Mouse (Mus musculus): ENCODE measurements around the gene Sult1e1. TPM values are rescaled to one million over a fixed set of nuclear protein-coding genes. Genes with fewer than 3 reads are reported as not detected.

The Sult1e1 gene
- polyA plus RNA-seq, 1 experiment from 2014 or later: not detected

DNA sequence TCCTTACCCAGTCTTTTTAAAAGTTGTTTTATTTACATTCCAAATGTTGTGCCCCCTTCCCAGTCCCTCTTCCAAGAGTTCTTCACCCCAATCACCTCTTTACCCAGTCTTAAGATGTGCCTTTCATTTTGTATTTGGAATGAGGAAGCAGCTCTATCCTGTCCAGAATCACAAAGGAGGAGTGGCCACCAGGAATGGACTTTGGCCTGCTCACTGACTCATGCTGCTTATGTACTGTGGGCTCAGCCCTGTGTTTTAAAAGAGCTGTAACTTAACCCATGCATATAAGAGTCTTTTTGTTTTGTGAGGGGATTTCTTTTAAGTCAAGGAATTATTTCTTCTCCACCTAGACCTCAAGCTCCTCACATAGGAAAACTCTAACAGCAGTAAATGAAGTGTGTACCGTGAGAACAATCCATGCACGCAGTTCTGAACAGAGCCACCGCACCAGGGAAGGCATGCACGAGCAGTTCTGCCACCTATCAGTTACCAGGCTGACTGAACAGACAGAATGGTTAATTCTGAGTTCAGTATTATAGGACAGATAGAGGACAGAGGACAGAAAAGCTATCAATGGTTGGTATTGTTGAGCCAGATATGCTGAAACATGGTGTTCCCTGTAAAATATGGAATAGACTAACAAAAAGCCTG is 55.3 kb downstream of the Sult1e1 start:
- Histone ChIP-seq H3K27ac (ENCODE audit: low read depth, low read length) (no peak overlapping the region), H3K36me3 (ENCODE audit: control insufficient read depth, insufficient read depth, low read length) (no peaks in the 10 kb centered on the region), H3K4me3 (ENCODE audit: low read depth, low read length) (no peak overlapping the region), H3K4me1 (ENCODE audit: control insufficient read depth, insufficient read depth, low read length) (no peaks in the 10 kb centered on the region), H3K27me3 (ENCODE audit: control insufficient read depth, insufficient read depth, low read length) (no peaks in the 10 kb centered on the region), H3K4me2 (no peak overlapping the region), H3K9me3 (replicated peaks; ENCODE audit: control insufficient read depth, low read length) (no peaks in the 10 kb centered on the region), H3K9ac (ENCODE audit: low read depth, low read length) (no peak overlapping the region)
- ATAC-seq (replicated peaks; ENCODE audit: insufficient number of reproducible peaks, low FRiP score, low TSS enrichment): no peak
- 70% methylated on average over 4 of the region's 4 CpGs for WGBS (ENCODE audit: insufficient replicate concordance)

DNA sequence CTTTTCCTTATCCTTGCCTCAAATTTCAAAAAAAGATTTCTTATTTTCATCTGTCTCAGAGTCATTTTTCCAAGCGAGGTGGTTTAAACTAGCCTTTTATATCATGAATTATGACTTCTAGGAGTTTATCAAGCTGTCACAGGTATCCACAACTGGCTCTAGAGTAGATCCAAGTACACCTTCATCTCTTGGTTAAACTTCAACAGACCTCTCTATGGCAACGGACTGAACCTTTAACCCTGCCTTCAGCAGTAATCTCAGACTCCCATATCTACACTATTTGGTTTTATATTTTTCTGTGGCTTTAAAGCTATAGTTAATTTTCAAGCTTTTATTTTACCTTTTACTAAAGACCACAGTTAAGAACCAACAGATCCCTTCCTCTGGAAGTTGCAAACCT is 59.1 kb downstream of the Sult1e1 start:
- no peak overlapping the region for H3K4me2 ChIP-seq
- no peak overlapping the region for H3K27ac ChIP-seq (ENCODE audit: low read depth, low read length)
- H3K9me3 ChIP-seq (replicated peaks; ENCODE audit: control insufficient read depth, low read length): no peaks in the 10 kb centered on the region
- no peaks in the 10 kb centered on the region for H3K27me3 ChIP-seq (ENCODE audit: control insufficient read depth, insufficient read depth, low read length)
- H3K4me3 ChIP-seq (ENCODE audit: low read depth, low read length): no peak overlapping the region
- ATAC-seq (replicated peaks; ENCODE audit: insufficient number of reproducible peaks, low FRiP score, low TSS enrichment): no peak
- no peaks in the 10 kb centered on the region for H3K4me1 ChIP-seq (ENCODE audit: control insufficient read depth, insufficient read depth, low read length)
- no peaks in the 10 kb centered on the region for H3K36me3 ChIP-seq (ENCODE audit: control insufficient read depth, insufficient read depth, low read length)
- WGBS (ENCODE audit: insufficient replicate concordance): 65% methylated on average over 2 of the region's 2 CpGs
- H3K9ac ChIP-seq (ENCODE audit: low read depth, low read length): no peak overlapping the region

Small RNA genes within 50 kb of the gene (microRNA-seq; reads per million reads assigned to microRNA genes)
- 0.88 reads per million, percentile 11 among the genes with 10 or more reads in this experiment for gene Mir3969 (ENCODE audit: borderline number of aligned reads)

Other genes starting within 250 kb of the Sult1e1 start
- not detected in 2 replicates for gene Ugt2b38, start 167.4 kb downstream of the Sult1e1 start, polyA plus RNA-seq (2014; fragmentation: Nextera tagmentation; extraction: Ambion mirVana)
- gene Ugt2a2, start 109.3 kb downstream of the Sult1e1 start, polyA plus RNA-seq (2014; fragmentation: Nextera tagmentation; extraction: Ambion mirVana): not detected in 2 replicates
- gene Gm43638, start 104.8 kb downstream of the Sult1e1 start, polyA plus RNA-seq (2014; fragmentation: Nextera tagmentation; extraction: Ambion mirVana): not detected in 2 replicates
- not detected in 2 replicates for gene Ugt2a1, start 100.7 kb downstream of the Sult1e1 start, polyA plus RNA-seq (2014; fragmentation: Nextera tagmentation; extraction: Ambion mirVana)
- gene Sult1b1, start 53.4 kb downstream of the Sult1e1 start, polyA plus RNA-seq (2014; fragmentation: Nextera tagmentation; extraction: Ambion mirVana): not detected in 2 replicates
- not detected in 2 replicates for gene Sult1d1, start 22.6 kb downstream of the Sult1e1 start, polyA plus RNA-seq (2014; fragmentation: Nextera tagmentation; extraction: Ambion mirVana)
- not detected in 2 replicates for gene Csn1s1, start 74.6 kb upstream of the Sult1e1 start, polyA plus RNA-seq (2014; fragmentation: Nextera tagmentation; extraction: Ambion mirVana)
- not detected in 2 replicates for gene Csn2, start 108.0 kb upstream of the Sult1e1 start, polyA plus RNA-seq (2014; fragmentation: Nextera tagmentation; extraction: Ambion mirVana)
- gene Csn1s2a, start 183.0 kb upstream of the Sult1e1 start, polyA plus RNA-seq (2014; fragmentation: Nextera tagmentation; extraction: Ambion mirVana): not detected in 2 replicates
- gene Csn1s2b, start 216.5 kb upstream of the Sult1e1 start, polyA plus RNA-seq (2014; fragmentation: Nextera tagmentation; extraction: Ambion mirVana): not detected in 2 replicates
- gene Prr27, start 234.1 kb upstream of the Sult1e1 start, polyA plus RNA-seq (2014; fragmentation: Nextera tagmentation; extraction: Ambion mirVana): not detected in 2 replicates